Mouse (Mus musculus): Measurements from ENCODE around the gene Gm10491.

Gene Gm10491

DNA sequence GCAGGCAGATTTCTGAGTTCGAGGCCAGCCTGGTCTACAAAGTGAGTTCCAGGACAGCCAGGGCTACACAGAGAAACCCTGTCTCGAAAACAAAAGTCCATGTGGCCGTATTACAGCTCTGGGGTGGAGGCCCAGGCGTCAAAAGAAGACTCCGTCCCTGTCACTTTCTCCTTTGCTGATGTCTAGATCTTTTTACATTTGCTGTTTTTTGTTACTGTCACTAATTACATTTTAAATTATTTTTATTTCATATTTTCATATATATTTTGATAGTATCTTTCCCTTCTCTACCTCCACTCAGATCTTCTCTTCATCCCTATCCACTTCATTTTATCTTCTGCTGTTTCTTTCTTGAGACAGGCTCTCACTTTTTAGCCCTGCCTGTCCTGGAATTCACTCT is at the start of gene Gm10491:
Gene Gm10491 (minus strand): TSS at position 101 of the 400 bp plus-strand sequence.
- WGBS, result 90% methylated on average over 5 of the region's 5 CpGs

DNA sequence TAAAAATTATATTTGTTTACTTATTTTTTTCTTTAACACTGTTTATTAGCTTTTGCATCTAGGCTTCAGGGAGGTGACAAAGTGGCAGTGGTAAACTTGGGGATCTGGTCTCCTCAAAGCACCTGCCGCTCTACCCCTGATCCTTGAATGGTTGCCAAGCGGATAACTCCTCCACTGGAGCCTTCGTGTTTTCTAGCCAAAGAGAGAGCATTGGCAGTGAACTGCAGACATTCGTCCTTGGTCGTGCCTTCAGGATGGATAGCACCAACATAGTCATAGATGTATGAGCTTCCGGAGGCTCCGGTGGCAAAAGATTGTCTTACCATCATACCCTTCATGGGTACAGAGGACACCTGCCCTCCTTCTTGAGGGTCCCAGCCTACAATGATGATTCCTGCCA is 42.5 kb upstream of the Gm10491 start:
- WGBS, result 95% methylated on average over 7 of the region's 7 CpGs

DNA sequence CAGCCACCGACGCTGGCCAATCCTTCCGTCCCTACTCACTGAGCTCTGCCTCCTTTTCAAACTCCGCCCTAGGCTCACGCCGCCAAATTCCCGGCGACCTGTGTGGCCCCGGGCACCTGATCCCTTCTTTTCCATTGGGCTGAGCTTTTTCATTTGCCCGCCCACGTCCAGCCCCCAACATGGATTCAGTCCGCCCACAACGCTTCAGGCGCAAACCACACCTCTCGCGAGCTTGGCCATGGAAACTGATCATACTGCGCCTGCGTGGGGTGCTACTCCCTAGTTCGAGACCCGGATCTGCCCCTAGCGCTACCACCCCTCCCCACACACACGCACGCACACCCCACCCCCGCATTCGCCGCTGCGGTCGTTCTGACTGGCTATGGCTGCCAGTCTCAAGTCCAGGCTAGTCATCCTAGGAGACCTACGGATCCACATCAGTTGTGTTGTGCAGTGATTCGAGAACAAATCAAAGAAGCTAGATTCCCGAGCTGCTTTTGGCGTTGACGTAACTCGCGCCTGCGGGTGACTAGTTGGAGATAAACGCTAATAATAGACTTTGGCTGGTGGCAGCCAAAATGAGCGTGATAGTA is 40.4 kb upstream of the Gm10491 start:
- WGBS, result 7% methylated on average over 38 of the region's 38 CpGs

DNA sequence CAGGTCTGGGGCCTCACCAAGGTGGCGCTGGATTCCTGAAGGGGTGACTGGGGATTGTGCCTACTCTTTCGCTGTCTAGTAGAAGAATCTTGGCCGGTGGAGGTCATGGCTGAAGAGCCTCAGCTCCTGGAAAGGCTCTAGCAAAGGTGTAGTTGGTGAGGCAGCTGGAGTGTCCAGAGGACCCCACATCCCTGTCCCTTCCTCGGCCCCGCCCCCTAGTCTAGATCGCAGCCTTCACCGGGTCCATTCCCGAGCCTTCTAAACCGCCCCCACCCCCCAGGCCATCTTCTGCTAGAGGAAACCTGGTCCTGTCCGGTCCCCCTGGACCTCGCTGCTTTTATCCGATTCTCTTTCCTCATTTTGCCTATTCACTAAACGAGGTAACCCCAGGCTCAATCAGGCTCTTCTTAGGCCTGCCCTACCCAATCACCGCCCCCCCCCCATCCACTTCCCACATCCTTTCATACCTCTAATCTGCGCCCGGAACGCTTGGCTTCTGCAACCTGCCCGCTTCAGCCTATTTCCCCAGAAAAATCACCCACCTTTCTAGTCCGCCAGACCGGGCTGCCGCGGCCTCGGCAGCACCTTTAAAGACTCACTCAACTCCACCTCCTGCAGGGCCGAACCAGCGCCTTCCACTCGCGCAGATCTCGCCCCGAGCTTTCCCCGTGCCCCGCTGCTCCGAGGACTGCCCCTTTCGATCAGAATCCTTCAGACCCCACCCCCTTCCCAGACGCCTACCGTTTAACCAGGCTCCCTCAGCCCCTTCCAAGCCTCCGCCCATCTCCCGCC is 39.7 kb upstream of the Gm10491 start, which contains the start of gene Hdac6:
Gene Hdac6 (minus strand): TSS at position 782 of the 792 bp plus-strand sequence.
- 2% methylated on average over 34 of the region's 37 CpGs for WGBS

DNA sequence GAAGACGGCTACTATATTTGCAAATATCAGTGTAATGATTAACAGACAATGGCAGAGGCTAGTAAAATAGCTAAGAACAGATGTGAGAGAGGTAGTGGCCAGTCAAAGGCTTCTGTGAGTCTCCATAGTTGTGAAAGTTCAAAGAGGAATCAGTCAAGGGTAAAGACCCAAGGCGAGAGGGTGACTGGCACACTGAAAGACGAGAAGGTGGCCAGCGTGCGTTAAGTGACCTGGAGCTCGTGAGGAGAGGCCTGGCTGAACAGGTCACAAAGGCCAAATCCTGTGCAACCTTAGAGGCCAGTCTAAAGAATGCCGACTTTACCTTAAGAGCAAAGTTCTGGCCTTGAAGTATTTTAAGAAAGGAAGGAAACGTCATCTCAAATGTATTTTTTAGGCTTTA is 38.0 kb upstream of the Gm10491 start:
- WGBS, result 85% methylated on average over 8 of the region's 8 CpGs

DNA sequence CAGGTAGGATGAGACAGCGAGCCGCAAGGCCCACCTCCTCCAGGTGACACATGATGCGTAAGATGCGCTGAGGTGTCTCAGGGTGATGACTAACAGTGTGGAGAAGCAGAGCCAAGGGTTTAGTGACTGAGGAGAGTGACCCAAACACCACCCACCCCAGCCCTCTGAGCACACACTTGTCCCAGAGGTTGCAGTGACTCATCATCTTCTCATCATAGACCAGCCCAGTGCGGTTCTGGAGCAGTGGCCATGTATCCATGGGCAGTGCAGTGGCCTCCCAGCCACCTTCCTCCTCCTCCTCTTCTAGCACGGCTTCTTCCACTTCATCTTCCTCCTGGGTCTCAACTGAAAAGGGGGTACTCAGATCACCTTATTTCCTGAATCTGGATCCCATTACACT is 30.0 kb upstream of the Gm10491 start:
- WGBS, result 96% methylated on average over 6 of the region's 6 CpGs

DNA sequence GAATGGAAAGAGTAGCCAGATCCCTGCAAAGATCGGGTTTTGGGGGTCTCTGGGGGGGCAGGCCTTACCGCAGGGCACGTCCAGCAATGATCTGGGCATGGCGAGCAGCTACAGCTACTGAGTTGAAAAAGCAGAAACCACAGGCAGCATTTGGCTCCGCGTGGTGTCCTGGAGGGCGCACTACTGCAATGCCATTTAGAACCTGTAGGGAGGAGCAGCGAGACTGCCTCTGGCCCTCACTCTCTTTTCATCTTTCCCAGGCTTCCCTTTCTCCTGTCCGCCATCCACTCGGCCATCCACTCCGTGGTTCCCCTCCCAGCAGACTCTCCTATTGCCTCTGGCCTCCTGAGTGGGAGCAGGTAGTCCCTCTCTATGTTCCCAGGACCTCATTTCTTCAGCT is 29.2 kb upstream of the Gm10491 start:
- 74% methylated on average over 11 of the region's 11 CpGs for WGBS

DNA sequence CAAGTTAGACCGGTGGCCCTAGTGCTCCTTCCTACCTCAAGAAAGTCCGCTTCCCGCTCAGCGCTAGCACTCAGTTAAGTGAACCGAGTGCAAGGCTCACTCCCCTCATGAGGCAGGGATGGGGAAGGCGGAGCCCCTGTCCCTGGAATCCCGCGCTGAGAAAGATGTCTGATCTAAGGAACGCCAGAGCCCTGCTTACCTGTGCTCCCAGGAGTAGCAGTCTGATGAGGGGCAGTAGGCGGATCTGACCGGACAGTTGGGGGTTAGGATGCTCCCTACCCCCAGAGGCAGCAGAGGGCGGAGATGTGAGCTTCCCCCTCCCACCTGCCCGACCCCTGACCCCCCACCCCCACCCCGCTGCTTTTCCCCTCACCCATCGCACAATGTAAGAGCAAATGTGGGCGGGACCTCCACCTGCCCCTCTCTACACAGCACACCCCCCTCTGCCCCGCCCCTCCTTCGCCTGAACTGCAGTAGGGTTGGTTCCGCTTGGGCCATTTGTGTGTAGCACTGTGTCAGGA is 20.7 kb upstream of the Gm10491 start, which contains the start of gene Eras:
Gene Eras (minus strand): TSS at position 338 of the 521 bp plus-strand sequence.
- 31% methylated on average over 19 of the region's 19 CpGs for WGBS

DNA sequence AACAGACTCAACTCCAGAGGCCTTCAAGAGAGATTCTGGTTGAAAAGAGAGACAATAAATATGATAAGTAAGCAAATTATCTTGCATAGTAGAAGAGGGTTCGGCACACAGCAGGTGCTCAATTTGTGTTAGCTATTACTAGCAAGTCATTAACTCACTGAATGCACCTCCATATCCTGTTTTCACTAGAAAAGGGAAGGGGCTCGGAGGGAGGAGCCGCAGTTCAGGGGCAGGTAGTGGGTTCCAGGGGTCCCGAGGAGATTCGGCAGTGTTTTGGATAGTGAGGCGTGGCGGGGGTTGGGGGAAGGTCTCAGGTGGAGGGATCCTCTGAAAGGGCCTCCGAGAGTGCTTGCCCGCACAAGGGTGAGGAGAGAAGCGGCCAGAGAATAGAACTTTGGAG is 19.5 kb upstream of the Gm10491 start:
- WGBS, result 51% methylated on average over 10 of the region's 10 CpGs

DNA sequence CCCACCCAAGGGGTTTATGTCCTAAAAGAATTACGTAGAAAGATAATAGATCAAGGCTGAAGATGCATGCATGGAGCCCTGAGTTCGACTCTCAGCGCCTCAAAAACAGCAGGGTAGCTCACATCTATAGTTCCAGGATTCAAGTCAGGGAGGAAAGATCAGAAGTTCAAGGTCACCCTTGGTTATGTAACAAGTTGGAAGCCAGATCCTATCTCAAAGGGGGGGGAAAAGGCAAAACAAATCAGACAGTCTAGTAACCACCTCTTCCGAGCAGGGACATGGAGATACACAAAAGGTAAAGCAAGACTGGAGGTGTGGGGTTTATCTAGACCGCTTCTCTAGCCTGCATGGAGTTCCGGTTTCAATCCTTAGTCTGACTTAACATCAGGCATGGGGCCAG is 18.6 kb upstream of the Gm10491 start:
- 90% methylated on average over 6 of the region's 6 CpGs for WGBS

DNA sequence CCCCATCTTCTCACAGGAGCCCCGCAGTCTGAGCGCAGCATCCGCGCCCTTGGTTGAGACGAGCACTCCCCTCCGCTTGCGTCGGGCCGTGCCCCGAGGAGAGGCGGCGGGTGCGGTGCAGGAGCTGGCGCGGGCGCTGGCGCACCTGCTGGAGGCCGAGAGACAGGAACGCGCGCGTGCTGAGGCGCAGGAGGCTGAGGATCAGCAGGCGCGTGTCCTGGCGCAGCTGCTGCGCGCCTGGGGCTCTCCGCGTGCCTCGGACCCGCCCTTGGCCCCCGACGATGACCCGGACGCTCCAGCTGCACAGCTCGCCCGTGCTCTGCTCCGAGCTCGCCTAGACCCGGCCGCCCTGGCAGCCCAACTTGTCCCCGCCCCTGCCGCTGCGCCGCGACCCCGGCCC is 14.4 kb upstream of the Gm10491 start:
- 10% methylated on average over 44 of the region's 48 CpGs for WGBS

DNA sequence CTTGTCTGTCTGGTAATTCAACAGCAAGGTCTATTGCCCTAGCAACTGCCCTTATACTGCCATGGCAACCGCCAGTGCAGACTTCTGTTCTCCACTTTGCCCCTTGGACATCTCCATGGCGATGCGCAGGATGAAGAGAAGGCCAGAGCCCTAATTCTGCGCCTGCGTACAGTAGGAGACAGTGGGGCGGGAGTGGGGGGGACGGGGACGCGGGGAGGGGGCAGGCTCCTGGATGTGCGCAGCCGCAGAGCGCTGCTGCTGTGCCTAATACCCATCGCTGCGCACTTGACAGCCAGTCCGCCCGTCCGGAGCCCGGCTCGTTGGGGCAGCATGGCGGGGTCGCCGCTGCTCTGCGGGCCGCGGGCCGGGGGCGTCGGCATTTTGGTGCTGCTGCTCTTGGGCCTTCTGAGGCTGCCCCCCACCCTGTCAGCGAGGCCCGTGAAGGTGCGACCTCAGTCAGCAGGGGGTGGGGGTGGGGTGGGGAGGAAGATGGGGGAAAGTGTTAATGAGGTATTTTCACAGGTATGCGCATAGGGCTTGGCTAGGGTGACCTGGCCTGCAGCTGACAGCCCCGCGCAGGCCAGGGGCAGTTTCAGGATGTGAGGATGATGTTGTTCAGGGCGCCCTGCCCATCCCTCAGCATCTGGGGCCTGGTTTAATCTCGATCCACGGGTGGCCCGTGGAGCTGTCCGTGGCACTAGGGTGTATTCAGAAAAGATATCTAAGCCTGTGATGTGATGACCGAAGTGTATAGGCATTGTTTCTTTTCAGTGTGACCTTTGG is 12.2 kb upstream of the Gm10491 start, which contains the start of gene Pcsk1n:
Gene Pcsk1n (plus strand): TSS at position 222 of the 783 bp plus-strand sequence.
- WGBS, result 8% methylated on average over 39 of the region's 40 CpGs

DNA sequence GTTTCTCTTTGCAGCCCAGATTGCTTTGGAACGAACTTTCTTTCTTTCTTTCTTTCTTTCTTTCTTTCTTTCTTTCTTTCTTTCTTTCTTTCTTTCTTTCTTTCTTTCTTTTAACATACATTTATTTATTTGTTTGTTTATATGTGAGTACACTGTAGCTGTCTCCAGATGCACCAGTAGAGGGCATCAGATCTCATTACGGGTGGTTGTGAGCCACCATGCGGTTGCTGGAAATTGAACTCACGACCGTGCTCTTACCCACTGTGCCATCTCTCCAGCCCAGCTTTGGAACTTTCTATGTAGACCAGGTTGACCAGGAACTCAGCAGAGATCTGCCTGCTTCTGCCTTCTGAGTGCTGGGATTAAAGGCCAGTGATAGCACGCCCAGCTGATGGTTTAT is 10.3 kb upstream of the Gm10491 start:
- 78% methylated on average over 6 of the region's 6 CpGs for WGBS

DNA sequence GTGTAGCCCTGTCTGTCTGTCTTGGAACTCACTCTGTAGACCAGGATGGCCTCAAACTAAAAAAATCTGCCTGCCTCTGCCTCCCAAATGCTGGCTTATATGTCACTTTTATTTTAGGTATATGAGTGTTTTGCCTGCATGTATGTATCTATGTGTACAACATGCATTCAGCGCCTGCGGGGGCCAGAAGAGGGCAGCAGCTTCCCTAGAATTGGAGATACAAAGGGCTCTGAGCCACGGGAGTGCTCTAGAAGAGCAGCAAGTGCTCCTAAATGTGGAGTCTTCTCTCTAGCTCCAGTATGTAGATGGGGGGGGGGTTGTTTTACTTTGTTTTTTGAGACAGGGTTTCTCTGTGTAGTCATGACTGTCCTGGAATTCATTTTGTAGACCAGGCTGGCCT is 8.0 kb upstream of the Gm10491 start:
- WGBS, result 17% methylated on average over 3 of the region's 3 CpGs

DNA sequence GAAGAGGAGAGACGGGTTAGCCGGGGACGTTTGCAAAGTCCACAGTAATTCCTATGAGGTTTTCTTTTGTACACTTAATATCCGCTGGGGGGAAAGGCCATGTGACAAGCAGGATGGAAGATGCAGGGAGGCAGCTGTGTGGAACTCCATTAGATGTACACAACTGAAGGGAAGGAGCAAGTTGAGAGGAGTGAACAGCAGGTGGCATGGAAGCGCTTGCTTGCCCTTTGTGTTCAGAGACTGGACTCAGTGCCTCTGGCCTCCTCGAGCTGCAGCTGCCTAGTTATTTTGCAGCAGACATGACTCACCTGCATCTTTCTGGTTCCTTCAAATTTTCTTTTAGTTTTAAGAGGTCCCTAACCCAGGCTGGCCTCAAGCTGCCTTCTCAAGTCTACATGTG is 2.8 kb upstream of the Gm10491 start:
- 49% methylated on average over 6 of the region's 6 CpGs for WGBS

DNA sequence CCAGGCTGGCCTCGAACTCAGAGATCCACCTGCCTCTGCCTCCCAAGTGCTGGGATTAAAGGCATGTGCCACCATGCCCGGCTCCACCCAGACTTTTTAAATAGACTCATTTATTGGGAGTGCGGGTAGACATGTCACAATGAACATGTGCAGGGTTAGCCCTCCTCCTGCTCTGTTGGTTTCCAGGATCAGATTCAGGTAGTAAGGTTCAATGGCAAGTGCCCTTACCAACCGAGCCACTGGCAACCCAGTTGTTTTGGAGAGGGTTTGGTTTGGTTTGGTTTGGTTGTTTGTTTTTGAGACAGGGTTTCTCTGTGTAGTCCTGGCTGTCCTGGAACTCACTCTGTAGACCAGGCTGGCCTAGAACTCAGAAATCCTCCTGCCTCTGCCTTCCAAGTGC is 1.6 kb upstream of the Gm10491 start, which contains the start of gene Gm10490:
Gene Gm10490 (plus strand): TSS at position 301 of the 400 bp plus-strand sequence.
- 97% methylated on average over 4 of the region's 4 CpGs for WGBS

DNA sequence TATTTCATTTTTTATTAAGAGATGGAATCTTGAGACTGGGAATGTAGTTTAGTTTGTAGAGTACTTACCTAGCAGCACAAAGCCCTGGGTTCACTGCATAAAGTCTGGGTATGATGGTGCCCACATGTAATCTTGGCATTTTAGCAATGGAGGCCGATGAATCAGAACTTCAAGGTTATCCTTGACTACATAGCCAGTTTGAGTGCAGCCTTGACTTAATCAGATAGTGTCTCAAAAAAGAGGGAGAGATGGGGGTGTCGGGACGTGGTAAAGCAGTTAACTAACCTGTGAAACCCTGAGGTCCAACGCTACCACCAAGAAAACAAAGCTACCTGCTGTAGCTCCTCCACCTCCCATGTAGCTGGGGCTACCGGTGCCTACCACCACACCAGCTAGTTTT is 3.2 kb downstream of the Gm10491 start:
- 98% methylated on average over 5 of the region's 5 CpGs for WGBS

DNA sequence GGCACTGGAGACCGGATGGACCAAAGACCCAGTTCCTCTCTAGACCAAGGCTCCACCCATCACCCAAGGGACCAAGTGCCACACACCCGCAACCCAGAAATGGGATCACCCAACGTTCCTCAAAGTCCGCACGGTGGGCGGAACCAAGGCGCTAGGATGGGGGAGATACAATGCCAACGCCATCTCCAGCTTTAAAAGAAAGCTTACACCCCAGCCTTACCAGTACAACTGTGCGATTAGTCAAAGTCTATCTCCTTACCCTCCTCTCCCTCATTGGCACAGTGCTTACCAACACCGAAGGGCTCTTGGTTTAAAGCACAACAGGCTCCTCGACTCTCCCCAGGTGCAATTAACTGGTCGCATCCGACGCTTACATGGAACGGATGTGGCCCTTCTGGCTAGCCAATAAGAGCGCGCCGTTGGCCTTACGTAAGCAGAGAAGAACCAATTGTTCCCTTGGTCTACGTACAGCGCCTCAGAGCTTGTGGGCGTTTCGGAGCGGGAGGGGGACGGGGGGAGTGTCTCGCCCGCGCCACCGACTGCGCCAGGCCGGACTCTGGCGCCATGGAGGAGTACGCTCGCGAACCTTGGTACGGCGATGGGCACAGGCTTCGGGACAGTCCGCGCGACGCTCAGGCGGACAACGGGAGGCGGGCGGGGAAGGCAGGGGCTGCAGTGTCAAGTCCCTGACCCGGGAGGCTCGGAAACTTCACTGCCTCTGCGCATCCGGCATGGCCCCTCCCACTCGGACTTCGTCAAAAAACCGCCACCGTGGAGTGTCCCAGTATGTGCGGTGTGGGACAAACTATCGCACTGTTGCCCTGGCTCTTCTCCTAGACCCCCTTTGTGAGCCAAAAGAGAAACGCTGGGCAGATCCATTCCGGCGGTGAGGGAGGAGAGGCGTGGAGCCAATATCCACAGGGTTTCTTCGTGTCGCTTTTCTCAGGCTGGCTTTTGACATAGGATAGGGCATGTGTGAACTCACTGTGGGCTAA is 8.5 kb downstream of the Gm10491 start, which contains the start of the genes Pqbp1 and Timm17b:
Gene Pqbp1 (minus strand): TSS at position 390 of the 995 bp plus-strand sequence.
Gene Timm17b (plus strand): TSS at position 478 of the 995 bp plus-strand sequence.
- WGBS, result 1% methylated on average over 62 of the region's 62 CpGs

DNA sequence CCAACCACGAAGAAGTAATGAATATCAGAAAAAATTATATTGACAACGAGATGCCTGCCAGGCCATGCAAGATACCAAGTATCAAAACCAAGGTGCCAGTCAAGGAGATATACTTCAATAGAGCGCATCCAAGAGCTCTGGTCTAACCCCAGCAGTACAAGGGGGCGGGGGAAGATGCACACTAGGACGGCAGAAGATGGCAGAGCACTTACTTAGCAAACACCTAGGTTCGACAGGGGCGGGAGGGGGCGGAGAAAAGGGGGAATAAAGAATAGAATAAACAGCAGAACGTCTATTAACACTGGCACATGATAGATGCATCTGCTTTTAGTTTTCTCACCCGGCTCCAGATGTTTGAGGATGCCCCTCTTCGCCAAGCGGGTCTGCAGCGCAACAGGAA is 9.4 kb downstream of the Gm10491 start:
- WGBS, result 9% methylated on average over 13 of the region's 13 CpGs

DNA sequence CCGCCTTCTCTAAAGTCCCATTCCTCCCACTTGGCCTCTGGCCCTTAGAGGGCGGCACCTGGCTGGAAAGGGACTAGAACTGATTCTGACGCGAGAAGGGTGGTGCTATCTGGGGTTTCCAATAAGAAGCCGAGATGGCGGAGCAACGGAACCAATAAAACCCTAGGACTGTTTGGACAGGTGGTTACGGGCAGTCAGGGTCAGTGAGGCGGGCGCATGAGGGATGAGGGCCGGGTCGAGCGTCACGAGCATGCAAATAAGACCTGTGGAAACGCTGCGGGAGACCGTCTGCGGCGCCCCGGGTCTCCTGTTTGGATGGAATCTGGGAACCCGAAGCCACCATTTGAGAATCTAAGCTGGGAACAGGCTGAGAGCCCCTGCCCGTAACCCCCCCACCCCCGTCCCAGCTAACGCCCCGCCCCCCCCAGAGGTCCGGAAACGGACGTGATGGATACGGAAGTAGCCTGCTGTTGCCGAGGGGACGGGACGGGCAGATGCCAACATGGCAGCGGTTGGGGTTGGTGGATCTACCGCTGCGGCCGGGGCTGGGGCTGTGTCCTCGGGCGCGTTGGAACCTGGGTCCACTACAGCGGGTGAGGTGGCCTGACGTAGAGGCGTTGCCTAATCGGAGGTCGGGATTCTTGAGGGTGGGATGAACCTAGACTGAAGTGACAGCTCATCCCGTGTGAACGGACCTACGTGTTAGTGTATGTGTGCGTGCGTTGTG is 23.6 kb downstream of the Gm10491 start, which contains the start of gene Slc35a2:
Gene Slc35a2 (plus strand): TSS at position 188 of the 727 bp plus-strand sequence.
- 2% methylated on average over 49 of the region's 49 CpGs for WGBS

Data from cerebral cortex, adult 2 months (tissue).